Mouse (Mus musculus) megakaryocyte, embryonic 14.5 days (primary cell): ENCODE measurements at regions not wholly inside any gene's neighbourhood (a gene's known extent, or its start where the extent isn't known, plus 50 kb on each side); places are given as distances from the start of the nearest gene placed in this dataset.

Experiments used
- FLI1 ChIP-seq: IDR thresholded peaks from 2 replicates; pipeline ENCODE4 v1.6.1; 2012; ENCODE audit warnings: low read length, inconsistent platforms, mixed read lengths
- GATA1 ChIP-seq: IDR thresholded peaks from 3 replicates; pipeline ENCODE4 v1.6.1; 2012; ENCODE audit warnings: mixed read lengths, low read length, inconsistent platforms, borderline replicate concordance

DNA sequence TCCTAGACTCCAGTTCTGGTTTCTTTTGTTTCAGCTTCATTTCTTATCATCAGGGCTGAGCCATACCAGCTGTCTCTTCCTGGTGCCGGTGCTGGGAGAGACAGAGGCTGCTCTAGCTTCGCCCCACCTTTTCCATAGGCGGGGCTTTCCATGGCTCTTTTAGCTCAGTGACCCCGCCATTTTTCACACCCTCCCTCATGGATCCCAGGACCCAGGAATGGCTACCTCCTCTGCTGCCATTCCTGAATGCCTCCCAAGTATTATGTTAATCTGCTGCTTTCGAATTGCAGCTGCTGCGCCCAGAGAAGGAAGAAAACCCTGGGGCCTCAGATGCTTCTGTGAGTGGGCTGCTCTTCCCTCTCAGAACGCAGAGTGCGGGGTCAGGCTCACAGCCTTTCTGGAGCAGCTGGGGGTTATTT is 214.9 kb downstream of the Pik3r1 start:
- TF ChIP-seq FLI1 (no peak), GATA1 (no peak)
